Mouse (Mus musculus): ENCODE measurements around the gene Dpysl4. TPM values are rescaled to one million over a fixed set of nuclear protein-coding genes. Genes with fewer than 3 reads are reported as not detected.

Gene Dpysl4
- polyA plus RNA-seq, 1 experiment: 3.6 TPM

GRCm38 (mm10) chr7:139139921-139140461 lies 54.2 kb downstream of the Dpysl4 start:
- Histone ChIP-seq H3K4me3 (ENCODE audit: insufficient read depth, low read length) (no peak overlapping the region), H3K27ac (ENCODE audit: insufficient read depth, low read length) (no peak overlapping the region), H3K4me1 (ENCODE audit: control insufficient read depth, insufficient read depth, low read length) (no peaks in the 10 kb centered on the region)
- no peak for TF ChIP-seq CTCF (IDR thresholded peaks at IDR 0.05; ENCODE audit: borderline replicate concordance, insufficient read depth, low read length)
- TF ChIP-seq POLR2A (IDR thresholded peaks at IDR 0.05; ENCODE audit: low read depth, low read length): no peak

GRCm38 (mm10) chr7:139143785-139144184 lies 58.0 kb downstream of the Dpysl4 start:
- TF ChIP-seq POLR2A (IDR thresholded peaks at IDR 0.05; ENCODE audit: low read depth, low read length) (no peak), CTCF (IDR thresholded peaks at IDR 0.05; ENCODE audit: borderline replicate concordance, insufficient read depth, low read length) (no peak)
- Histone ChIP-seq H3K4me1 (ENCODE audit: control insufficient read depth, insufficient read depth, low read length) (peaks cover 9% of the 10 kb centered on the region), H3K4me3 (ENCODE audit: insufficient read depth, low read length) (no peak overlapping the region), H3K27ac (ENCODE audit: insufficient read depth, low read length) (no peak overlapping the region)

GRCm38 (mm10) chr7:139145891-139146290 lies 60.1 kb downstream of the Dpysl4 start:
- no peak for TF ChIP-seq POLR2A (IDR thresholded peaks at IDR 0.05; ENCODE audit: low read depth, low read length)
- TF ChIP-seq CTCF (IDR thresholded peaks at IDR 0.05; ENCODE audit: borderline replicate concordance, insufficient read depth, low read length): no peak
- H3K27ac ChIP-seq (ENCODE audit: insufficient read depth, low read length): no peak overlapping the region

GRCm38 (mm10) chr7:139147360-139147759 lies 61.6 kb downstream of the Dpysl4 start:
- H3K4me1 ChIP-seq (ENCODE audit: control insufficient read depth, insufficient read depth, low read length): peaks cover 16% of the 10 kb centered on the region
- TF ChIP-seq CTCF (IDR thresholded peaks at IDR 0.05; ENCODE audit: borderline replicate concordance, insufficient read depth, low read length) (no peak), POLR2A (IDR thresholded peaks at IDR 0.05; ENCODE audit: low read depth, low read length) (no peak)
- no peak overlapping the region for H3K4me3 ChIP-seq (ENCODE audit: insufficient read depth, low read length)
- H3K27ac ChIP-seq (ENCODE audit: insufficient read depth, low read length): no peak overlapping the region

More at GRCm38 (mm10) chr7:139145891-139146290, 60.1 kb downstream of the Dpysl4 start:
- Histone ChIP-seq H3K4me1 (ENCODE audit: control insufficient read depth, insufficient read depth, low read length) (peaks cover 11% of the 10 kb centered on the region), H3K4me3 (ENCODE audit: insufficient read depth, low read length) (no peak overlapping the region)

GRCm38 (mm10) chr7:139149373-139149772 lies 63.6 kb downstream of the Dpysl4 start:
- Histone ChIP-seq H3K4me1 (ENCODE audit: control insufficient read depth, insufficient read depth, low read length) (peaks cover 16% of the 10 kb centered on the region), H3K27ac (ENCODE audit: insufficient read depth, low read length) (no peak overlapping the region), H3K4me3 (ENCODE audit: insufficient read depth, low read length) (no peak overlapping the region)
- TF ChIP-seq CTCF (IDR thresholded peaks at IDR 0.05; ENCODE audit: borderline replicate concordance, insufficient read depth, low read length): no peak
- no peak for TF ChIP-seq POLR2A (IDR thresholded peaks at IDR 0.05; ENCODE audit: low read depth, low read length)

- no peak overlapping the region for H3K27ac ChIP-seq (ENCODE audit: insufficient read depth, low read length)
- TF ChIP-seq CTCF (IDR thresholded peaks at IDR 0.05; ENCODE audit: borderline replicate concordance, insufficient read depth, low read length) (no peak), POLR2A (IDR thresholded peaks at IDR 0.05; ENCODE audit: low read depth, low read length) (no peak)
- H3K4me1 ChIP-seq (ENCODE audit: control insufficient read depth, insufficient read depth, low read length): peaks cover 11% of the 10 kb centered on the region
- no peak overlapping the region for H3K4me3 ChIP-seq (ENCODE audit: insufficient read depth, low read length)
These were observed 65.3 kb downstream of the Dpysl4 start for GRCm38 (mm10) chr7:139151116-139151515.

Other genes starting within 250 kb of the Dpysl4 start
- gene Ppp2r2d, start 239.9 kb upstream of the Dpysl4 start, polyA plus RNA-seq (2011; ENCODE audit: insufficient read length, low read depth, missing spikeins): 49.2 and 69.8 TPM in 2 replicates
- gene Mapk1ip1, start 239.7 kb upstream of the Dpysl4 start, polyA plus RNA-seq (2011; ENCODE audit: insufficient read length, low read depth, missing spikeins): 9.3 and 12.4 TPM in 2 replicates
- gene Bnip3, start 176.5 kb upstream of the Dpysl4 start, polyA plus RNA-seq (2011; ENCODE audit: insufficient read length, low read depth, missing spikeins): 55.0 and 60.7 TPM in 2 replicates
- 0.33 TPM in 1 of 2 replicates, not detected in the other for gene Jakmip3, start 145.3 kb upstream of the Dpysl4 start, polyA plus RNA-seq (2011; ENCODE audit: insufficient read length, low read depth, missing spikeins)
- 25.2 and 27.8 TPM in 2 replicates for gene Lrrc27, start 127.0 kb downstream of the Dpysl4 start, polyA plus RNA-seq (2011; ENCODE audit: insufficient read length, low read depth, missing spikeins)
- gene Stk32c, start 127.3 kb downstream of the Dpysl4 start, polyA plus RNA-seq (2011; ENCODE audit: insufficient read length, low read depth, missing spikeins): 0.46 and 1.0 TPM in 2 replicates
- 8.9 and 9.5 TPM in 2 replicates for gene Pwwp2b, start 162.5 kb downstream of the Dpysl4 start, polyA plus RNA-seq (2011; ENCODE audit: insufficient read length, low read depth, missing spikeins)